Mouse (Mus musculus) mesoderm, embryonic 11.5 days (tissue): ENCODE measurements around the gene Fam120c.
"Not testable (repeated sequence)": the region's sequence is repeated elsewhere in the genome, so short reads cannot be mapped to it uniquely, and the experiment has no call there.

ENCODE experiments used
- DNase-seq: peaks from one replicate; pipeline ENCODE4 v3.0.0-alpha.2; 2012; ENCODE audit warnings: low read depth, low spot score

The Fam120c gene

DNA sequence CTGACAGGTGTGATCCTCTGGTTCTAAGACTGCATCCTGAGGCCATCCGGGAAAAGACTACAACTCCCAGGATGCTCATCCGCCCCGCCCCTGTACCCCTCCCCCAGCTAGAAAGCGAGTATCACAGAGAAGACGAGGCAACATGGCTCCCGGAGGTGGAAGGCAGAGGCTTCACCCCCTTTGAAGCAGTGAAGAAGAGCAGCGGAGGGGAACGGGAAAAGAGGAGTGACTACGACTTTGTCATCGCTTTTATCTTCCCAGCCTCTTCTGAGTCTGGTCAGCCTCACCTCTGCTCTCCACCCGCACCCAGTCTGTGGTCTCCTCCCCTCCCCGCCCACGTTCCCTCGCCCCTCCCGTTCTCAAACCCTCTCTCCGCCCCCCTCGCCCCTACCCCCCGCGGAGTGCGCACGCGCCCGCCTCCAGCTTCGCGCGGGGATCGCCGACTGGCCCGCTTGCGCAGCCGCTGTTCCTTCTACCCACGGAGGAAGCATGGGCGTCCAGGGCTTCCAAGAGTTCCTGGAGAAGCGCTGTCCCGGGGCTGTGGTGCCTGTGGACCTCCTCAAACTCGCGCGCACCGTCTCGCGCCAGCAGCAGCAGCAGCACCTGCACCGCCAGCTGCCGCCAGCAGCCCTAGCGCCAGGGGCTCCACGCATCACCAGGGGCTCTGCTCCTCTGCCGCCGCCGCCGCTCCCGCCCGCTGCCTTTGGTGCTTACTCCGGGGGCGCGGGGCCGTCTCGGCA is at the start of gene Fam120c:
TSS of gene Fam120c (plus strand) at position 415 of the 740 bp plus-strand sequence.
- DNase-seq = peak; percentile 81

DNA sequence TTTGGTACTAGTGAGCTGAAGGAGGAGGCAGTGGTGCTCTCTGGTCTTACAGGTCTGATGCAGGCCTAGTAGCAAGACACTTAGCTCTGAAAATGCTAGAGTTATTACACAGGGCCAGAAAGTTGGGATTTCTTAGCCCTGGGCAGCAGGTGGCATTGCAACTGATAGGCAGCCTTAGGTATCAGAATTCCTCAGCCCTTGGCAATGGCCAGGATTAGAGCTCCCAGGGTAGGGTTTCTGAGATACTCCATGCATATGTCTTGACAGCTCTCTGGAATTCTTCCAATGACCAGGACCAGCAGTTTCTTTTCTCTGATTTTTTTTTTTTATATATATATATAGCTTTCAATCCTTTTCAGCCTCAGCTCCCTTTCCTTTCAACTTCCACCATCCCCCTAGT is 45.6 kb upstream of the Fam120c start:
- DNase-seq = no peak

- no peak for DNase-seq
Measured at GRCm38 (mm10) chrX:151313732-151314131, 30.2 kb upstream of the Fam120c start.

- DNase-seq = no peak
Measured at GRCm38 (mm10) chrX:151333615-151334014, 10.4 kb upstream of the Fam120c start.

- DNase-seq = no peak
Measured at GRCm38 (mm10) chrX:151337804-151338203, 6.2 kb upstream of the Fam120c start.

- DNase-seq = peak; percentile 25
Measured at GRCm38 (mm10) chrX:151344501-151344984, 568 bp downstream of the Fam120c start.

GRCm38 (mm10) chrX:151345333-151346125 is 1.6 kb downstream of the Fam120c start:
- no peak for DNase-seq

- no peak for DNase-seq
Measured at GRCm38 (mm10) chrX:151347278-151347677, 3.3 kb downstream of the Fam120c start.

DNA sequence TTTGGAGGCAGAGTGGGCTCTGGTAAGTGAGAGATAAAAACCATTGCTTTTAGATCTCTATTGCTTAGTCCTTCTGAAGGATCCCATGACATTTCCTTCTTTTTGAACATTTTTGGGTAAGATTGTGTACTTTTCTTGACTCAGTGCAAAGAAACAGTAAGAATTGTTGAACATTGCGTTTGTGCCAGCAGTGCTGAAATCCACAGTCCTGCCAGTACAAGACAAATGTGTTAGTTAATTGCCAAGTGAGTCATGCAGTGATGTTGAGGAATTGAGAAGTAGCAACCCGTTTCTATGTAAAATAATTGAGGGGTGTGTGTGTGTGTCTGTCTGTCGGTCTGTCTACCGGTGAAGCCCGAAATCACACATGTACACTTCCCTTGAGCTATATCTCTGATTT is 5.3 kb downstream of the Fam120c start:
- DNase-seq = no peak

GRCm38 (mm10) chrX:151418801-151419200 is 74.8 kb downstream of the Fam120c start:
- no peak for DNase-seq

GRCm38 (mm10) chrX:151420791-151421190 is 76.8 kb downstream of the Fam120c start:
- no peak for DNase-seq

DNA sequence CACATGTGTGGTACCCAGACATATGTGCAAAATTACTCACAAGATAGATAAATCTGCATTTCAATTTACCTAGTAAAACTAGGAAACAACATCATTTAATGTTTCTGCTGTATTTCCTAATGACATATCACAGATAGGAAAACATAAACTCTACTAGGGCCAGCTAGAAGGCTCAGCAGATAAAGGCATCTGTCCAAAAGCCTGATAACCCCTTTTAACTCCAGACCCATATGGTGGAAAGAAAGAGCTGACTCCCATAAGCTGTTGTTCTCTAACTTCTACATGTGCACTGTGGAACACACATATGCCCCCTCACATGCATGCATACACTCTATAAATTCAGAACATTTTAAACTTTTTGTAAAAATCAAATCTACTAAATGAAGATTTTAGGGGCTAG is 99.7 kb downstream of the Fam120c start:
- DNase-seq = no peak

- DNase-seq = no peak
Measured at GRCm38 (mm10) chrX:151444189-151444588, 100.2 kb downstream of the Fam120c start.

DNA sequence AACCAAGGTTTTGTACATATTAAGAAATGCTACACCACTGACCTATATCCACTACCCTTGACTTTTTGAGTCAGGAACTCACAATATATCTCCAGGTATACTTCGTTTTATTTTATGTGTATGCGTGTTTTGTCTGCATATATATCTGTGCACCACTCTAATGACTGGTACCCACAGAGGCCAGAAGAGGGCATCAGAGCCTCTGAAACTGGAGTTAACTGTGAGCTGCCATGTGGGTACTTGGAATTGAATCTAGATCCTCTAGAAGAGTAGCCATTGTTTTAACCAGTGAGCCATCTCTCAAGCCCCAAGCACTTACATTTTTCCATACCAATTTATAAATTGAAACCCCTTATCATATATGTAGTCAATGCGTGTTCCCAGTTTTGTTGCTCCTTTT is 144.2 kb downstream of the Fam120c start:
- DNase-seq = no peak

DNA sequence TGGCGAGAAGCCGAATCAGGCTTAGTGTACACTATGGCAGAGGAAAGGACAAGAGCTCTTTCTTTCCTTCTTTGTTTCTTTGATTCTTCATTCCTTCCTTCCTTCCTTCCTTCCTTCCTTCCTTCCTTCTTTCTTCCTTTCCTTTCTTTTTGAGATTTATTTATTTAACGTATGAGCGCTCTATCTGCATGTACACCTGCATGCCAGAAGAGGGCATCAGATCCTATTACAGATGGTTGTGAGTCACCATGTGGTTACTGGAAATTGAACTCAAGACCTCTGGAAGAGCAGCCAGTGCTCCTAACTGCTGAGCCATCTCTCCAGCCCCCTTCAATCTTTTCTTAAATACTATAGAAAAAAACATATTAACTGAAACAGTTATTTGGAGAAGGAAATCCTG is 149.3 kb downstream of the Fam120c start:
- not testable (repeated sequence) for DNase-seq

DNA sequence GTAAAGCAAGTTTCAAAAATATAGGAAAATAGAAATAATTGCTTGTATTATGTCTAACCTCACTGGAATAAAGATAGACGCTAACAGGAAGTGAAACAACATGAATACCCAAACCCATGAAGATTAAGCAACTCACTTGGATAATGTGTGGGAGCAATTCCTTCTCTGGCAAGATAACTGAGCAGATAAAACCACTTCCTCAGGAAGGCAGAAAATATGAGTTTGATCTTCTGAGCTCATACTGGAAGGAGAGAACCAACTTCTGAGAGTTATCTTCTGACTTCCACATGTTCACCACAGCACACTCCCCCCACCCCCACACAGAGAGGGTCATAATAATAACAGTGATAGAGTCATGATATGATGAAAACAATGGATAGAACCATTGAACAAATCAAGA is 152.6 kb downstream of the Fam120c start:
- no peak for DNase-seq

DNA sequence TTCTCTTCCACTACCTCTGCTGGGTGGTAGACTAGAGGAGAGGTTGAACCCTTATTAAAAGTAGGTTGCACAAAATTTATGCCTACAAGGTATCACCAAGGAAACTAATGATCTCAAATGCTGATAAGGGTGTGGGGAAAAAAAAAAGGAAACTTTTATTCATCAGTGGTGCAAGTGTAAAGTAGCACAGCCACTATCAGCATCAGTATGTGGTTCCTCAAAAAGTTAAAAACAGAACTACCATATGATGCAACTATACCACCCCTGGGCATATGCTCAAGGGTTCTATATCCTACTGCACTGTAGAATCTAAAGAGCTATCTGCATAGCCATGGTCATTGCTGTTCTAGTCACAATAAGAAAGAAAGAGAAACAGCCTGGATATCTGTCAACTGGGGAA is 164.6 kb downstream of the Fam120c start:
- no peak for DNase-seq

DNA sequence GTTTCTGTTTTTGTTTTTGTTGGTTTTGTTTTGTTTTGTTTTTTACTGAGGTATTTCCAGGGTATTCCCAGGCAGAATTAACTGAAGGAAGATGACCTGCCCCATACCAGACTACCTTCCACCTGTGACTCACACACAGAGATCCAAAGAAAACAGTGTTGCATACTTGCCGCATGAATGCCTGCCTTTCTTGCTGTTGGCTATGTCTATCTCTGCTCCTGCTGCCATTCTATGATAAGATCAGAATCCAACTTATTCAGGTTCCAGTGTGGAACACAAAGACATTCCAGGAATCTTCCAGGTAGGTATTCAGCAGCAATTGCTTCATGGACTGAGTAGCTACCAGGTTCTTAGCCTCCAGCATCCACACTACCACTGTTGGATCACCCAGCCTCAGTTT is 165.9 kb downstream of the Fam120c start:
- DNase-seq = no peak

DNA sequence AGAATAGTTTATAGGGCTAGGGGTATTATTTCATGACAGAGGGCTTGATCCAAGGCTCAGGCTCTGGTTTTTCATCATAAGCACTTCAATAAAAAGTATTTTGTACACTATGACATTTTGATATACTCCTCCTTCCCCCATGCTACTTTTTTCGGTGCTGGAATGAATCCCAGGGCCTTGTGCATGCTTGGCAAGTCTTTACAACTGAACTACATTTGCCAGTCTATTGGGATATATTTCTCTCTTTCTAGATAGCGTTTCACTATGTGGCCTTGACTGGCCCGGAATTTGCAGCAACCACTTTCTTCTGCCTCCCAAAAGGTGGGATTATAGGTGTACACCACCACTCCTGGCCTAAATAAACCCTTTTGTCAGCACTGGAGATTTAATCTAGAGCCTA is 169.1 kb downstream of the Fam120c start:
- no peak for DNase-seq

DNA sequence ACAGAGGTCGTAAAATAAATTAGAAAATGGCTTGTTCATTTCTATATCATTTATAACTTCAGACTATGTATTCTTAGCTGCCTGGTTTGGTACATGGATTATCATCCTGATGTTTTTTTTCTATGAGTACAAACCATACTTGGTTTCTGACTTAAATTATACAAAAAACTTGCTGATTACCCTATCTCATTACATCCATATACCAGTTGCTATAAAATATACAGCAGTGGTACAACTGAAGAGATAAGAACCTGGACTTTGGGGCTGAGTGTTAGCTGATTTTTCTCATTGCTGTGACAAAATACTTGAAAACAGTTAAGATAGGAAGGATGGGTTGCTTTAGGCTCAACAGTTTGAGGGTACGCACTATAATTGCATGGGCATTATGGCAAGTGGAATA is 169.7 kb downstream of the Fam120c start:
- no peak for DNase-seq

GRCm38 (mm10) chrX:151518181-151518580 is 174.2 kb downstream of the Fam120c start:
- DNase-seq = no peak

- DNase-seq = no peak
Measured at GRCm38 (mm10) chrX:151520127-151520457, 176.1 kb downstream of the Fam120c start.
